Mouse (Mus musculus): ENCODE measurements around the gene Clec14a.

Gene Clec14a

DNA sequence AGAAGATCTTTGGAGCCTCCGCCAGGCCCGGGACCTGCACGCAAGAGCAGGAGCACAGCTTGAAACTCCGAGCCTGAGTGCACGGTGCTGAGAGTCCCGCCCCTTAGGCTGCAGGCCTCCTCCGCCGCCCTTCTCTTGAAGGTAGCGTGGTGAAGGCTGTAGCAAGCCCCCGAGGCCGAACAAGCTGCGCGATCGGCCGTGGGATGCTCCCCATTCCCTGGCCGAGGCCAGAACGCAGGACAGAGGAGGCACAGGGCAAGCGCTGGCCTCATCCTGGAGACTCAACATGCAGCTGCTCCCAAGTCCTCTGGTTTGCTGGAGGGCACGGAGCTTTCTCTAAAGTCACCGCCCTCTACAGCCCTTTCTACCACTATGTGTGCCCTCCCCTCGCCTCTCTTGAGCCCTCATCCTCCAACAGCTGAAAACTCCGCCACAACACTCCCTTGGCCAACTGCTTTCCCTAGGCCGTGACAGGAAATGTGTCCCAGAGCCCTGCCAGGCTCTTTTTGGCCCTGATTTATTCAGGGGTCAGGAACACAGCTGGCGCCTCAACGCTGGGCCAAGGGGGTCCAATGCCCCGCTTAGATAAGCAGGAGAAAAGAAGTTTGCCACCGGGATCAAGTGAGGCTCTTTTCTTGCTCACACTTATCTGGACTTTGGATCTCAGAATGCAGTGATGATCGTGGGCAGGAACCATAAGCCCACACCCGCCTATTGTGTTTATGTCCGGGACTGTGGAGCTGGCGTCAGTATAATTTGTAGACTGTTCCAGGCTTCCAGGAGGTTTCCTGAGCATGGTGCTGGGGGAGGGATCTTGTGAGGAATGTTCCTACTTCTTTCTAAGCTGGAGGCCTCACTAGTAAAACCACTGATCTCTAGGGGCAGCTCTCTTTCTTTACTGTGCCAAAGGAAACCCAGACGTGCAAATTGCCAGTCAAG is at the start of gene Clec14a:
Gene Clec14a, minus strand, starts transcription at position 728 of the 939 bp plus-strand sequence.
- DNase-seq = peak; percentile 99

DNA sequence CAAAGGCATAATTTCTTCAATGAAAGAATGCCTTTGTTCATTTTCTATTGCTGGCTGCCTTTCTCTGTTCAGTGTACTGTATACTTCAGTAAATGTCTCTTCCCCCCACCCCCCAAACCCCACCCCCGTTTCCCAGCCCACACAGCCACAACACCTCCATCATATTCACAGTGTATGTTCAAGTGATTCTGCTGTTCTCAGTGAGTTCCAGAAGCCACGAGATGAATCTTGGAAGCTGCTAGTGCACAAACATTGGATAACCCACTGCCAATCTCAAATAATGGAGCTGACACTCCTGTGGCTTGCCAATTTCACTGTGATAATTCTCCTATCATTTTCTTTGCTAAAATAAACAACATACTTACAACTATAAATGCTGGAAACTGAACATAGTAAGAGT is 38.7 kb upstream of the Clec14a start:
- DNase-seq = no peak

DNA sequence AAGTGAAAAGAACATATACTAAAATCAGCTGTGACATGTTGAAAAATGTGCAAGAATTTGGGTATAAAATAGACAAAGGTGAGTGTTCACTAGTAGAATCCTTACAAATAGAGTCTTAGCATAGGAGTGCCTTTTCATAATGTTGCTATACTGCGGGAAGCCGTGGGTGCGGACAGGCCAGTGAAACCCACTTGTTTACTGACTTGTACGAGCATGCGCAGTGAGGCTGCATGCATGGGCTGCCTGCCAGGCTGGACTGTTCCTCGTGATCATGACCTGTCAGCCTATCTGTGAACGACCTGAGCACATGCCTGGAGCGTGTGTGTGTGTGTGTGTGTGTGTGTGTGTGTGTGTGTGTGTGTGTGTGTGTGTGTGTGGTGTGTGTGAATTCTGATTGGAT is 37.3 kb upstream of the Clec14a start:
- peak; percentile 94 for DNase-seq

- no peak for DNase-seq
Observed at GRCm38 (mm10) chr12:58305567-58305966, 36.5 kb upstream of the Clec14a start.

GRCm38 (mm10) chr12:58296980-58297379 is 27.9 kb upstream of the Clec14a start:
- peak; percentile 89 for DNase-seq

DNA sequence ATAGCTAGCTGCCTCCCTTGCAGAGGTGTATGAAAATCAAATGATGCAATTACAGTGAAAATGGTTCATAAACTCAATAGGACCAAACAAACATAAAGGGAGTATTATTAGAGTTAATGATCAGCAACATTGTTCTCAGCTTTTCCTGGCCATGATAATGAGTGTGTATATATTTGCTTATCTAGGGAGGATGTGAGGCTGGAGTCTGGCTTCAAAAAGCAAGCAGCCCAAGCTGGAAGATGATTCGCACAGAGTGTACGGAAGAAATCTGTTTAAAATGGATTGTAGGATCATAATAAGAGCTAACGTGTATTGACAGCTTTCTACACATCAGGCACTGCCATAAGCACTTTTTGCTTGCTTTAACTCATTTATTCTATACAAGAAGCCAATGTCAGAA is 16.8 kb upstream of the Clec14a start:
- no peak for DNase-seq

GRCm38 (mm10) chr12:58270520-58270919 is 1.4 kb upstream of the Clec14a start:
- no peak for DNase-seq

DNA sequence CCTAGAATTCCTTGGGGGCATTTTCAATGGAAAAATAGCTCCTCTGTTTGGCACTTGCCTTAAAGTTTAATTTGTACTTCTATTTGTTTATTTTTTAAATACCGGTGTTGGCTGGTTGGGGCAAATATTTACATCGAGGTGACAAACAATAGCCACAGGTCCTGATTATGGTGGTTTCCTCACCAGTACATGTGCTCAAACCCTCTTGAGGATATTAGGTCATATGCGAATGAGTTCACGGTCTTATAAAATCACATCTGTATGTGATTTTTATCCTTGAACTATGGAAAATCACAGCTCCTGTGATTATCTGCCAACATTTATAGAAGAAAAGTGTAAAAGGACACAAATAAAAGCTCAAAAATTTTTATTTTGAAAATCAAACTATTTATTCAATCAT is 415 bp upstream of the Clec14a start:
- no peak for DNase-seq

- DNase-seq = peak; percentile 93
Observed at GRCm38 (mm10) chr12:58268186-58268562, 916 bp downstream of the Clec14a start.

DNA sequence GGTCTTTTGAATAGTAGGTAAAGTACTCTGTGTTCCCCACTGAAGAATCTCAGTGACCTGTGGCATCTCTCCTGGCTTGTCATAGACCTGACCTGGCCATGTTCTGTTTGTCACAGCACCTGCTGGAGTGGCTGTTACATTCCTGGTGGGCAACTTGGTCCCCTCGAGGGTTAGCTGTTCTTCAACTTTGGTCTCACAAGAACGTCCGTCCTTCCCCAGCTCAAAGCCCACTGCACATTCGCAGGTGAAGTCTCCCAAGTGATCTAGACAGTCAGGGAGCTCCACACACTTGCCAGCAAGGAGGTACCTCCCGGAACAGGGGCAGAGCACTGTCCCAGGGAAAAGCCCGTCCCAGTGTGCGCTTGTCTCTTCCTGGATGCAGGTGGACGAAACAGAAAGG is 1.3 kb downstream of the Clec14a start:
- peak; percentile 88 for DNase-seq

- no peak for DNase-seq
Observed at GRCm38 (mm10) chr12:58251901-58252300, 17.2 kb downstream of the Clec14a start.

GRCm38 (mm10) chr12:58232489-58232888 is 36.6 kb downstream of the Clec14a start:
- peak; percentile 49 for DNase-seq

DNA sequence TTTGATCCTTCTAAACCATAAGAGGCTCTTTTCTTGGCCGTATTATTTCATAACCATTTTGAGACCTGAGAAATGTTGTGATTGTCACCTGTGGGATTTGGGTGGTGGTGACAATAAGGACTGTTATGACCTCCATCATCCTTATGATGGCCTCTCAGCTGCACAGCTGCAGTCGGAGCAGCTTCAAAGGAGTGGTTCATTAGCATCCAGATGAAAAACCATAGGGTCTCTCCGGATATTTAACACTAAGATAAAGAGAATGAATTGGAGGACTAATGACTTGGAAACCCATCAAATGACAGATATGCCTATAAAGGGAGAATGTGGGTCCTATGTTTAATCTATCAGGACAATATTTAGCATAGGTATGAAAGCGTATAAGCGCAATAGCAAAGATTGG is 43.4 kb downstream of the Clec14a start:
- DNase-seq = no peak

DNA sequence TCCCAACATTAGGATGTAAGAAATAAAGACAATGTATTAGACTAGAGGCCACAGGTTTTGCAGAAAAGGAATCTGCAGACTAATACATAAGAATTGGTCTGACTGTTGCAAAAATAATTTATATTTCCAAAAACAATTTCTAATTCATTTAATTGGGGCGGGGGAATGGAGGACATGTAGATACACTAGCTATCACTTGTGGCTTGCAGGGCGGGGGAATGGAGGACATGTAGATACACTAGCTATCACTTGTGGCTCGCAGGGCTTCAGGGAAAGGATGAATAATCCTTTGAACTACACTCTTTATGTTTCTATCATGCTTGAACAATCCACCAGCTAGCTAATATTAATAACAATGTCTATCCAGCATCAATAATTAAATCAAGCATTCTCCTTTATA is 50.0 kb downstream of the Clec14a start:
- DNase-seq = no peak

DNA sequence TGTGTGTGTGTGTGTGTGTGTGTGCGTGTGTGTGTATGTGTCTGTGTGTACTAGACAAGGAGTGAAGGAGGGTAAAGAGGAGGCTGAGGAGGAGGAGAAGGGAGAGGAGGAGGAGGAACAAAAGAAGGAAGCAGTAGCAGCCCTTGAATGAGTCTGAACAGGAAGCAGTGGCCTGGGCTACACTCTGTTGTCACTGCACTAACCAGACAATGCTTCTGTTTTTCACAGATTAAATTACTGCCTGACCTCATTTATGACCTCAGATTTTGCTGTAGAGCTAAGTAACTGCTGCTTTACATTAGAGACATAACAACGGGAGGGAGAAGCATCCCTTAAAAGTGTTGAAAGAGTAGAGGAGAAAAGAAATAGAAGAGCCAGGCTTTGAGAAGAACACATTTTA is 52.9 kb downstream of the Clec14a start:
- no peak for DNase-seq

Data from heart, adult 11 months (tissue).